Mouse (Mus musculus) MEL (cell line): ENCODE results near the gene Ufl1.
"Not testable (repeated sequence)": the region's sequence is repeated elsewhere in the genome, so short reads cannot be mapped to it uniquely, and the experiment has no call there.

ENCODE experiments used
- BHLHE40 ChIP-seq: IDR thresholded peaks from 2 replicates; pipeline ENCODE4 v1.6.1; 2012; ENCODE audit warnings: low read depth, mild to moderate bottlenecking, inconsistent platforms, low read length, improper control_type of control experiment, borderline replicate concordance
- CTCF ChIP-seq, 3 experiments: IDR thresholded peaks in 2 of 3; conservative IDR thresholded peaks in 1 of 3; 2 replicates each; pipeline ENCODE4 v1.5.1; 2011 to 2012; ENCODE audit warnings: low read length in 3 of 3, low read depth in 2 of 3, mild to moderate bottlenecking in 2 of 3, improper control_type of control experiment in 1 of 3, inconsistent platforms in 1 of 3, mixed read lengths in 1 of 3, moderate library complexity in 1 of 3; ENCODE audit not compliant: control insufficient read depth in 1 of 3, insufficient read depth in 1 of 3, poor library complexity in 1 of 3, severe bottlenecking in 1 of 3
- E2F4 ChIP-seq: IDR thresholded peaks from 2 replicates; pipeline ENCODE4 v1.6.1; 2011; ENCODE audit warnings: low read depth, low read length, improper control_type of control experiment, borderline replicate concordance
- GATA1 ChIP-seq: IDR thresholded peaks from 2 replicates; pipeline ENCODE4 v1.6.1; 2011; ENCODE audit warnings: low read depth, low read length, improper control_type of control experiment
- MAFK ChIP-seq: IDR thresholded peaks from 2 replicates; pipeline ENCODE4 v1.6.1; 2011; ENCODE audit warnings: low read depth, mild to moderate bottlenecking, low read length, improper control_type of control experiment, borderline replicate concordance
- MAX ChIP-seq: IDR thresholded peaks from 2 replicates; pipeline ENCODE4 v1.6.1; 2011; ENCODE audit warnings: low read length, improper control_type of control experiment
- NELFE ChIP-seq: IDR thresholded peaks from 2 replicates; pipeline ENCODE4 v1.6.1; 2011; ENCODE audit warnings: low read depth, low read length, improper control_type of control experiment
- NRF1 ChIP-seq: IDR thresholded peaks from 2 replicates; pipeline ENCODE4 v1.6.1; 2014; ENCODE audit warnings: low read depth, mild to moderate bottlenecking, inconsistent platforms, low read length, improper control_type of control experiment, moderate library complexity; ENCODE audit not compliant: poor library complexity, insufficient read depth, severe bottlenecking
- POLR2A ChIP-seq, 2 experiments: IDR thresholded peaks; 2 replicates each; pipeline ENCODE4 v1.6.1; 2011 to 2012; ENCODE audit warnings: low read length in 2 of 2, mild to moderate bottlenecking in 2 of 2, control low read depth in 1 of 2, improper control_type of control experiment in 1 of 2, low read depth in 1 of 2, moderate library complexity in 1 of 2; ENCODE audit not compliant: control insufficient read depth in 1 of 2, insufficient read depth in 1 of 2, poor library complexity in 1 of 2
- RCOR1 ChIP-seq: IDR thresholded peaks from 2 replicates; pipeline ENCODE4 v1.6.1; 2012; ENCODE audit warnings: low read depth, mild to moderate bottlenecking, inconsistent platforms, low read length, improper control_type of control experiment
- TCF12 ChIP-seq: IDR thresholded peaks from 2 replicates; pipeline ENCODE4 v1.6.1; 2014; ENCODE audit warnings: low read depth, mild to moderate bottlenecking, inconsistent platforms, low read length, improper control_type of control experiment, moderate library complexity
- UBTF ChIP-seq: IDR thresholded peaks from 2 replicates; pipeline ENCODE4 v1.6.1; 2012; ENCODE audit warnings: low read depth, mild to moderate bottlenecking, inconsistent platforms, low read length, improper control_type of control experiment, moderate library complexity, borderline replicate concordance; ENCODE audit not compliant: insufficient read depth
- USF1 ChIP-seq: IDR thresholded peaks from 2 replicates; pipeline ENCODE4 v1.6.1; 2014; ENCODE audit warnings: low read depth, mild to moderate bottlenecking, inconsistent platforms, low read length, improper control_type of control experiment, moderate library complexity

DNA sequence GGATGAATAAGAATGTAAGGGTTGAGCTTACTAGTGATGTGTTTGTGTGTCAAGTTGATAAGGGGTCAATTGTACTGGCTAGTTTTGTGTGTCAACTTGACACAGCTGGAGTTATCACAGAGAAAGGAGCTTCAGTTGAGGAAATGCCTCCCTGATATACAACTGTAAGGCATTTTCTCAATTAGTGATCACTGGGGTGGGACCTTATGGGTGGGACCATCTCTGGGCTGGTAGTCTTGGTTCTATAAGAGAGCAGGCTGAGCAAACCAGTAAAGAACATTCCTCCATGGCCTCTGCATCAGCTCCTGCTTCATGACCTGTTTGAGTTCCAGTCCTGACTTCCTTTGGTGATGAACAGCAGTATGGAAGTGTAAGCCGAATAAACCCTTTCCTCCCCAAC, 46.0 kb downstream of the Ufl1 start:
- TF ChIP-seq NRF1; UBTF; E2F4; CTCF (IDR thresholded peaks at IDR 0.05 in 2 of 3, conservative IDR thresholded peaks at IDR 0.05 in 1 of 3; ENCODE audit: control insufficient read depth in 1 of 3, insufficient read depth in 1 of 3, low read depth in 2 of 3, low read length in 3 of 3, poor library complexity in 1 of 3, severe bottlenecking in 1 of 3); POLR2A (IDR thresholded peaks at IDR 0.05; ENCODE audit: control insufficient read depth in 1 of 2, insufficient read depth in 1 of 2, low read depth in 1 of 2, low read length in 2 of 2, poor library complexity in 1 of 2); RCOR1; MAX; GATA1; NELFE; BHLHE40; USF1; TCF12; MAFK: not testable (repeated sequence)
